Mouse (Mus musculus) lung, embryonic 14.5 days (tissue): ENCODE data around the gene M6pr. TPM values are rescaled to one million over a fixed set of nuclear protein-coding genes. Genes with fewer than 3 reads are reported as not detected.

ENCODE experiments used
- ATAC-seq: fragments of 200-750 bp; cut with Nextera tagmentation; 2 replicates; pipeline ENCODE4 v1.8.0; 2017; ENCODE audit warnings: mild to moderate bottlenecking, moderate TSS enrichment, moderate library complexity; ENCODE audit not compliant: insufficient read depth
- DNase-seq: peaks from one replicate; pipeline ENCODE4 v3.0.0-alpha.2; 2015
- H3K27ac ChIP-seq: fragments of 300-500 bp; sonication (generic); 2 replicates; pipeline ENCODE4 v1.5.1; 2014; ENCODE audit warnings: low read depth, mild to moderate bottlenecking, moderate library complexity
- H3K27me3 ChIP-seq: fragments of 300-500 bp; sonication (generic); 2 replicates; pipeline ENCODE4 v1.6.1; 2014; ENCODE audit warnings: low read length, control low read depth; ENCODE audit not compliant: insufficient read depth
- H3K36me3 ChIP-seq: fragments of 300-500 bp; sonication (generic); 2 replicates; pipeline ENCODE4 v1.6.1; 2014; ENCODE audit warnings: control low read depth; ENCODE audit not compliant: insufficient read depth
- H3K4me1 ChIP-seq: fragments of 300-500 bp; sonication (generic); 2 replicates; pipeline ENCODE4 v1.6.1; 2014; ENCODE audit warnings: antibody characterized with exemption, control low read depth; ENCODE audit not compliant: insufficient read depth
- H3K4me2 ChIP-seq: fragments of 300-500 bp; sonication (generic); 2 replicates; pipeline ENCODE4 v1.6.1; 2014; ENCODE audit warnings: mild to moderate bottlenecking
- H3K4me3 ChIP-seq: fragments of 300-500 bp; sonication (generic); 2 replicates; pipeline ENCODE4 v1.5.1; 2014; ENCODE audit warnings: low read depth, low read length
- H3K9ac ChIP-seq: fragments of 300-500 bp; sonication (generic); 2 replicates; pipeline ENCODE4 v1.6.1; 2014
- H3K9me3 ChIP-seq: fragments of 300-500 bp; sonication (generic); 2 replicates; pipeline ENCODE4 v1.6.1; 2016; ENCODE audit warnings: low read depth, low read length, control low read depth
- CTCF ChIP-seq: IDR thresholded peaks from 2 replicates; pipeline ENCODE4 v1.5.1; 2016; ENCODE audit warnings: antibody characterized with exemption, low read depth
- WGBS: fragments of 180-500 bp; shearing (Covaris S2); extraction: QIAGEN DNeasy Blood & Tissue Kit; methylation state at CpG from one replicate; pipeline ENCODE4 v1.1.7; 2014; 5-methylcytosine and 5-hydroxymethylcytosine counted together
- polyA plus RNA-seq: library from polyadenylated mRNA; unstranded; fragments of >200 nt; fragmentation: Nextera tagmentation; extraction: Ambion mirVana; gene quantifications from 2 replicates; pipeline ENCODE4 v1.2.1, GENCODE M21; 2014

Gene M6pr
- polyA plus RNA-seq, 1 experiment from 2014 or later: 115 TPM

GRCm38 (mm10) chr6:122282782-122283181 lies 25.7 kb upstream of the M6pr start, which contains the start of gene Klrg1:
Klrg1 (minus strand) TSS chr6:122282882.
- ATAC-seq: no peak
- Histone ChIP-seq H3K36me3 (no peaks in the 10 kb centered on the region), H3K9me3 (no peaks in the 10 kb centered on the region), H3K4me3 (no peak within 1 kb of the TSS), H3K4me2 (no peak within 1 kb of the TSS), H3K27ac (no peak within 1 kb of the TSS), H3K4me1 (no peaks in the 10 kb centered on the region), H3K9ac (no peak within 1 kb of the TSS), H3K27me3 (no peaks in the 10 kb centered on the region)
- no peak for DNase-seq
- WGBS: 71% methylated on average over 6 of the region's 6 CpGs
- TF ChIP-seq CTCF: no peak

GRCm38 (mm10) chr6:122283429-122283828 lies 25.1 kb upstream of the M6pr start:
- H3K9ac ChIP-seq: no peak overlapping the region
- WGBS: 70% methylated on average over 2 of the region's 2 CpGs
- no peak overlapping the region for H3K27ac ChIP-seq
- ATAC-seq (no peak), DNase-seq (no peak)
- no peaks in the 10 kb centered on the region for H3K4me1 ChIP-seq
- no peak overlapping the region for H3K4me2 ChIP-seq
- H3K4me3 ChIP-seq: no peak overlapping the region
- H3K36me3 ChIP-seq: no peaks in the 10 kb centered on the region
- no peak for TF ChIP-seq CTCF
- H3K27me3 ChIP-seq: no peaks in the 10 kb centered on the region
- no peaks in the 10 kb centered on the region for H3K9me3 ChIP-seq

- Histone ChIP-seq H3K27ac (no peak overlapping the region), H3K9me3 (no peaks in the 10 kb centered on the region), H3K4me2 (no peak overlapping the region), H3K9ac (no peak overlapping the region), H3K36me3 (no peaks in the 10 kb centered on the region), H3K4me3 (no peak overlapping the region), H3K27me3 (no peaks in the 10 kb centered on the region), H3K4me1 (no peaks in the 10 kb centered on the region)
- DNase-seq (no peak), ATAC-seq (no peak)
- 78% methylated on average over 4 of the region's 4 CpGs for WGBS
- TF ChIP-seq CTCF: no peak
Measured at GRCm38 (mm10) chr6:122284304-122284703, 24.2 kb upstream of the M6pr start.

- TF ChIP-seq CTCF: no peak
- DNase-seq: no peak
- 48% methylated on average over 1 of the region's 1 CpGs for WGBS
- Histone ChIP-seq H3K4me2 (no peak overlapping the region), H3K4me1 (no peaks in the 10 kb centered on the region), H3K36me3 (no peaks in the 10 kb centered on the region), H3K27ac (no peak overlapping the region), H3K27me3 (no peaks in the 10 kb centered on the region), H3K4me3 (no peak overlapping the region), H3K9me3 (no peaks in the 10 kb centered on the region), H3K9ac (no peak overlapping the region)
- no peak for ATAC-seq
Measured at GRCm38 (mm10) chr6:122284823-122285222, 23.7 kb upstream of the M6pr start.

- TF ChIP-seq CTCF: peak; percentile 9; the same call in 1 of the 2 replicates
- 38% methylated on average over 1 of the region's 1 CpGs for WGBS
- H3K27me3 ChIP-seq: no peaks in the 10 kb centered on the region
- no peaks in the 10 kb centered on the region for H3K9me3 ChIP-seq
- H3K27ac ChIP-seq: no peak overlapping the region
- H3K4me1 ChIP-seq: no peaks in the 10 kb centered on the region
- no peaks in the 10 kb centered on the region for H3K36me3 ChIP-seq
- DNase-seq (no peak), ATAC-seq (no peak)
- no peak overlapping the region for H3K9ac ChIP-seq
- H3K4me2 ChIP-seq: no peak overlapping the region
- no peak overlapping the region for H3K4me3 ChIP-seq
Measured at GRCm38 (mm10) chr6:122288263-122288662, 20.3 kb upstream of the M6pr start.

GRCm38 (mm10) chr6:122289313-122289712 lies 19.2 kb upstream of the M6pr start:
- Histone ChIP-seq H3K27ac (no peak overlapping the region), H3K4me2 (no peak overlapping the region), H3K27me3 (no peaks in the 10 kb centered on the region), H3K9me3 (no peaks in the 10 kb centered on the region), H3K4me3 (no peak overlapping the region), H3K36me3 (no peaks in the 10 kb centered on the region), H3K4me1 (no peaks in the 10 kb centered on the region), H3K9ac (no peak overlapping the region)
- no peak for ATAC-seq
- DNase-seq: no peak
- no peak for TF ChIP-seq CTCF
- 72% methylated on average over 1 of the region's 1 CpGs for WGBS

- no peak overlapping the region for H3K4me3 ChIP-seq
- no peaks in the 10 kb centered on the region for H3K36me3 ChIP-seq
- H3K4me2 ChIP-seq: no peak overlapping the region
- H3K27me3 ChIP-seq: no peaks in the 10 kb centered on the region
- ATAC-seq (no peak), DNase-seq (no peak)
- WGBS: 28% methylated on average over 3 of the region's 3 CpGs
- no peaks in the 10 kb centered on the region for H3K9me3 ChIP-seq
- H3K27ac ChIP-seq: no peak overlapping the region
- no peaks in the 10 kb centered on the region for H3K4me1 ChIP-seq
- TF ChIP-seq CTCF: no peak
- H3K9ac ChIP-seq: no peak overlapping the region
Measured at GRCm38 (mm10) chr6:122290253-122290652, 18.3 kb upstream of the M6pr start.

- Histone ChIP-seq H3K4me2 (no peak overlapping the region), H3K36me3 (no peaks in the 10 kb centered on the region), H3K4me1 (no peaks in the 10 kb centered on the region), H3K27ac (no peak overlapping the region), H3K9ac (no peak overlapping the region), H3K9me3 (no peaks in the 10 kb centered on the region), H3K27me3 (no peaks in the 10 kb centered on the region), H3K4me3 (no peak overlapping the region)
- ATAC-seq (no peak), DNase-seq (no peak)
- no peak for TF ChIP-seq CTCF
- WGBS: 86% methylated on average over 2 of the region's 2 CpGs
Measured at GRCm38 (mm10) chr6:122291264-122291663, 17.3 kb upstream of the M6pr start.
